7 mouse cellular contexts compared by ENCODE assay signal in genomic region chr7:15922220-15922773, GRCm38 (mm10). TPM values are rescaled to one million over a fixed set of nuclear protein-coding genes. Genes with fewer than 3 reads are reported as not detected.
A peak's percentile ranks its signal among the peaks of the same experiment; 100 is the strongest.
DNase-seq lines count a peak whose midpoint lies in the region; ATAC-seq lines count a peak whose summit lies in the region.

Selenow (minus strand) TSS chr7:15922402.

- peak within 1 kb of the TSS; percentile 80 for H3K9ac ChIP-seq in embryonic facial prominence, embryonic 11.5 days (replicated peaks; ENCODE audit: low read length)
- peak within 1 kb of the TSS; percentile 87 for H3K9ac ChIP-seq in limb, embryonic 11.5 days (ENCODE audit: low read length)
- H3K9ac ChIP-seq in midbrain, embryonic 14.5 days (replicated peaks; ENCODE audit: low read length) = peak within 1 kb of the TSS; percentile 78

- H3K4me3 ChIP-seq in embryonic facial prominence, embryonic 11.5 days (ENCODE audit: low read depth, low read length) = peak within 1 kb of the TSS; percentile 70
- H3K4me3 ChIP-seq in limb, embryonic 11.5 days (ENCODE audit: low read depth, low read length) = peak within 1 kb of the TSS; percentile 71
- peak within 1 kb of the TSS; percentile 82 for H3K4me3 ChIP-seq in midbrain, embryonic 14.5 days (replicated peaks; ENCODE audit: low read depth, low read length)

- H3K27ac ChIP-seq in embryonic facial prominence, embryonic 11.5 days (replicated peaks; ENCODE audit: low read depth, low read length) = peak within 1 kb of the TSS; percentile 68
- peak within 1 kb of the TSS; percentile 62 for H3K27ac ChIP-seq in limb, embryonic 11.5 days (replicated peaks; ENCODE audit: low read depth, low read length)
- H3K27ac ChIP-seq in midbrain, embryonic 14.5 days (replicated peaks; ENCODE audit: low read depth, low read length) = peak within 1 kb of the TSS; percentile 83

- H3K4me1 ChIP-seq in embryonic facial prominence, embryonic 11.5 days (ENCODE audit: control insufficient read depth, insufficient read depth, low read length) = no peaks in the 10 kb centered on the region
- peaks cover 11% of the 10 kb centered on the region for H3K4me1 ChIP-seq in limb, embryonic 11.5 days (ENCODE audit: control insufficient read depth, insufficient read depth, low read length)
- H3K4me1 ChIP-seq in midbrain, embryonic 14.5 days (ENCODE audit: control insufficient read depth, insufficient read depth, low read length) = peaks cover 24% of the 10 kb centered on the region

- H3K9me3 ChIP-seq in embryonic facial prominence, embryonic 11.5 days (replicated peaks; ENCODE audit: control insufficient read depth, low read length) = no peaks in the 10 kb centered on the region
- H3K9me3 ChIP-seq in limb, embryonic 11.5 days (ENCODE audit: control insufficient read depth, low read length) = no peaks in the 10 kb centered on the region; the same call in 1 of the 2 replicates
- no peaks in the 10 kb centered on the region for H3K9me3 ChIP-seq in midbrain, embryonic 14.5 days (ENCODE audit: control insufficient read depth, low read length)

- peak within 1 kb of the TSS; percentile 69 for H3K4me2 ChIP-seq in embryonic facial prominence, embryonic 11.5 days (ENCODE audit: low read depth, low read length)
- peak within 1 kb of the TSS; percentile 79 for H3K4me2 ChIP-seq in limb, embryonic 11.5 days (ENCODE audit: low read depth, severe bottlenecking)
- H3K4me2 ChIP-seq in midbrain, embryonic 14.5 days (ENCODE audit: low read length) = peak within 1 kb of the TSS; percentile 89

- under 1% methylated on average over 33 of the region's 33 CpGs for WGBS in embryonic facial prominence, embryonic 11.5 days
- WGBS in limb, embryonic 11.5 days = 0% methylated on average over 33 of the region's 33 CpGs
- WGBS in midbrain, embryonic 14.5 days = under 1% methylated on average over 33 of the region's 33 CpGs

- H3K36me3 ChIP-seq in embryonic facial prominence, embryonic 11.5 days (replicated peaks; ENCODE audit: control insufficient read depth, insufficient read depth, low read depth, low read length) = peaks cover 15% of the 10 kb centered on the region
- H3K36me3 ChIP-seq in limb, embryonic 11.5 days (ENCODE audit: control insufficient read depth, insufficient read depth, low read length) = peaks cover 14% of the 10 kb centered on the region
- H3K36me3 ChIP-seq in midbrain, embryonic 14.5 days (ENCODE audit: control insufficient read depth, insufficient read depth, low read length) = peaks cover 28% of the 10 kb centered on the region

- H3K27me3 ChIP-seq in embryonic facial prominence, embryonic 11.5 days (ENCODE audit: control insufficient read depth, insufficient read depth, low read length) = no peaks in the 10 kb centered on the region
- no peaks in the 10 kb centered on the region for H3K27me3 ChIP-seq in limb, embryonic 11.5 days (ENCODE audit: control insufficient read depth, insufficient read depth, low read length)
- H3K27me3 ChIP-seq in midbrain, embryonic 14.5 days (ENCODE audit: control insufficient read depth, insufficient read depth, low read length) = no peaks in the 10 kb centered on the region

- ATAC-seq in embryonic facial prominence, embryonic 11.5 days (replicated peaks; ENCODE audit: insufficient number of reproducible peaks, low FRiP score, low TSS enrichment, low read depth) = peak; percentile 93
- peak; percentile 94 for ATAC-seq in limb, embryonic 11.5 days (ENCODE audit: insufficient number of reproducible peaks, low FRiP score, low TSS enrichment, low read depth)
- ATAC-seq in midbrain, embryonic 14.5 days (ENCODE audit: low FRiP score, low TSS enrichment) = peak; percentile 94

- DNase-seq in adrenal gland, postnatal 14 days = peak; percentile 93
- DNase-seq in embryonic facial prominence, embryonic 11.5 days (ENCODE audit: low spot score) = peak; percentile 95
- DNase-seq in heart, adult 11 months = peak; percentile 99
- DNase-seq in kidney, adult 18-20 months = peak; percentile 89
- peak; percentile 95 for DNase-seq in limb, embryonic 11.5 days (ENCODE audit: low spot score)
- peak; percentile 96 for DNase-seq in midbrain, embryonic 14.5 days
- peak; percentile 81 to 89 for DNase-seq in spleen, adult 18-20 months

RNA-seq across cellular contexts. Expression of gene Selenow, which starts in this region (rescaled TPM):
- 191 and 202 TPM in 2 replicates for total RNA-seq in adrenal gland, postnatal 14 days (2021)
- 981 and 984 TPM in 2 replicates for polyA plus RNA-seq in embryonic facial prominence, embryonic 11.5 days (2014; fragmentation: Nextera tagmentation; extraction: Ambion mirVana)
- 778 and 804 TPM in 2 replicates for polyA plus RNA-seq in limb, embryonic 11.5 days (2014; fragmentation: Nextera tagmentation; extraction: Ambion mirVana)
- polyA plus RNA-seq in midbrain, embryonic 14.5 days (2014; fragmentation: Nextera tagmentation; extraction: Ambion mirVana) = 1,539 and 1,832 TPM in 2 replicates

Comparison
In these comparisons a context has a peak if more than half of its experiments do, and no peak if none do; other contexts are left out.
1. Peak in every context shown above with its lines: DNase-seq, ATAC-seq, H3K4me3 ChIP-seq and H3K27ac ChIP-seq.